Mouse (Mus musculus) lung, postnatal 0 days (tissue): Measurements from ENCODE around the gene Thrb.

Experiments used
- CTCF ChIP-seq: IDR thresholded peaks from 2 replicates; pipeline ENCODE4 v1.5.1; 2016; ENCODE audit warnings: antibody characterized with exemption, mild to moderate bottlenecking
- EP300 ChIP-seq: IDR thresholded peaks from 2 replicates; pipeline ENCODE4 v1.6.1; 2016; ENCODE audit warnings: antibody characterized with exemption, mild to moderate bottlenecking, control low read depth

- TF ChIP-seq CTCF (no peak), EP300 (no peak)
Measured at GRCm38 (mm10) chr14:17862651-17863050, 202.6 kb downstream of the Thrb start.
